Mouse (Mus musculus): Measurements from ENCODE around the gene 4933427D14Rik.

4933427D14Rik gene

DNA sequence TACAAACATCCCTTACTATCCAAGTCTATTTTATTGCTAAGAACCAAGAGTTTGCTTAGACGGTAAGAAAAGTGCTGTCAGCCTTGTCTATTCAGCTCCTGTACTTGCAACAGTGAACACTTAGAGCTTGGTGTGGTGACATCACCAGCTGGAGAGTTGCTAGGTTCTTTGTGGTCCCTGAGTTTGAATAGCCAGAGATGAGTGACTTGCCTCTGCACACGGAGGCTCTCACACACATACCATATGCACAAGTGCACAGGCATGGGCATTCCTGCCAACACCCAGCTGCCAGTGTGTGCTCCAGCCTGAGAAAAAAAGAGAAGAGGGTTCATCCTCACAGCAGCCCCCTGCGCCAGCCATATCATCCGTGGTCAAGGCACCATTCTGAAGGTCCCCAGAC, 83.7 kb downstream of the 4933427D14Rik start:
- no peaks in the 10 kb centered on the region for H3K36me3 ChIP-seq (ENCODE audit: insufficient read depth, low read length)
- TF ChIP-seq NANOG (IDR thresholded peaks at IDR 0.05; ENCODE audit: borderline replicate concordance, low read length): no peak
- no peak for TF ChIP-seq CTCF (conservative IDR thresholded peaks at IDR 0.05; ENCODE audit: low read length)
- no peak for TF ChIP-seq POU5F1 (IDR thresholded peaks at IDR 0.05; ENCODE audit: borderline replicate concordance, low read length)

GRCm38 (mm10) chr11:72120354-72120753, 86.9 kb downstream of the 4933427D14Rik start:
- Histone ChIP-seq H3K4me1 (replicated peaks; ENCODE audit: low read depth, low read length) (peaks cover 5% of the 10 kb centered on the region), H3K9me3 (ENCODE audit: low read length) (no peaks in the 10 kb centered on the region), H3K4me3 (replicated peaks; ENCODE audit: low read length) (no peak overlapping the region), H3K36me3 (ENCODE audit: insufficient read depth, low read length) (no peaks in the 10 kb centered on the region), H3K27me3 (ENCODE audit: insufficient read depth, low read length) (peaks cover 6% of the 10 kb centered on the region; the same call in 1 of the 2 replicates)
- TF ChIP-seq POU5F1 (IDR thresholded peaks at IDR 0.05; ENCODE audit: borderline replicate concordance, low read length) (no peak), CTCF (conservative IDR thresholded peaks at IDR 0.05; ENCODE audit: low read length) (no peak), NANOG (IDR thresholded peaks at IDR 0.05; ENCODE audit: borderline replicate concordance, low read length) (no peak)

More for the DNA sequence above, 83.7 kb downstream of the 4933427D14Rik start:
- Histone ChIP-seq H3K9me3 (ENCODE audit: low read length) (no peaks in the 10 kb centered on the region), H3K4me3 (replicated peaks; ENCODE audit: low read length) (no peak overlapping the region), H3K4me1 (replicated peaks; ENCODE audit: low read depth, low read length) (peaks cover 14% of the 10 kb centered on the region), H3K27me3 (ENCODE audit: insufficient read depth, low read length) (peaks cover 7% of the 10 kb centered on the region; the same call in 1 of the 2 replicates)

- no peaks in the 10 kb centered on the region for H3K9me3 ChIP-seq (ENCODE audit: low read length)
- H3K4me3 ChIP-seq (replicated peaks; ENCODE audit: low read length): no peak overlapping the region
- TF ChIP-seq NANOG (IDR thresholded peaks at IDR 0.05; ENCODE audit: borderline replicate concordance, low read length): no peak
- no peak for TF ChIP-seq CTCF (conservative IDR thresholded peaks at IDR 0.05; ENCODE audit: low read length)
- TF ChIP-seq POU5F1 (IDR thresholded peaks at IDR 0.05; ENCODE audit: borderline replicate concordance, low read length): no peak
- peaks cover 11% of the 10 kb centered on the region; the same call in 1 of the 2 replicates for H3K27me3 ChIP-seq (ENCODE audit: insufficient read depth, low read length)
- H3K4me1 ChIP-seq (replicated peaks; ENCODE audit: low read depth, low read length): peaks cover 5% of the 10 kb centered on the region
- H3K36me3 ChIP-seq (ENCODE audit: insufficient read depth, low read length): no peaks in the 10 kb centered on the region
Observed at GRCm38 (mm10) chr11:72118630-72119029, 88.6 kb downstream of the 4933427D14Rik start.

DNA sequence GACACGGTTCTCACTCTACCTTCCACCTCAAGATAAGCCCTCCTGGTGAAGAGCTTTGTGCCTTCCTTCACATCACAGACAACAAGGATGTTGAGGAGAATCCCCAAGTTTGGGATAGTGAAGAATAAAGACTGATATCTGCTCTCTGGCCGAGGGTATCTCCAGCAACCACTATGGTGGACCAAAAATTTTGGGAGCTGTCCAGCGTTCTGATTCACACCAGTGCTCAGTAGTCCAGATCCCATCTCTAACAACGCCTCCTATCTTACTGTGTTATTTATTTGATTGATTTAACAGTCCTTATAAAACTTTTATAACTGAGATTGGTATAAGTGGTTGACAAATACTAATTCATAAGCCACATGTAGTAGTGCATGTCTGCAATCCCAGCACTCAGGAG, 94.0 kb downstream of the 4933427D14Rik start:
- H3K9me3 ChIP-seq (ENCODE audit: low read length): no peaks in the 10 kb centered on the region

GRCm38 (mm10) chr11:72110726-72111125, 96.5 kb downstream of the 4933427D14Rik start:
- peaks cover 3% of the 10 kb centered on the region for H3K4me1 ChIP-seq (replicated peaks; ENCODE audit: low read depth, low read length)
- H3K27me3 ChIP-seq (ENCODE audit: insufficient read depth, low read length): peaks cover 13% of the 10 kb centered on the region; the same call in 1 of the 2 replicates
- H3K36me3 ChIP-seq (ENCODE audit: insufficient read depth, low read length): no peaks in the 10 kb centered on the region
- TF ChIP-seq CTCF (conservative IDR thresholded peaks at IDR 0.05; ENCODE audit: low read length) (no peak), NANOG (IDR thresholded peaks at IDR 0.05; ENCODE audit: borderline replicate concordance, low read length) (no peak), POU5F1 (IDR thresholded peaks at IDR 0.05; ENCODE audit: borderline replicate concordance, low read length) (no peak)
- no peaks in the 10 kb centered on the region for H3K9me3 ChIP-seq (ENCODE audit: low read length)
- no peak overlapping the region for H3K4me3 ChIP-seq (replicated peaks; ENCODE audit: low read length)

More for the DNA sequence above, 94.0 kb downstream of the 4933427D14Rik start:
- no peak overlapping the region for H3K4me3 ChIP-seq (replicated peaks; ENCODE audit: low read length)
- peaks cover 16% of the 10 kb centered on the region; the same call in 1 of the 2 replicates for H3K27me3 ChIP-seq (ENCODE audit: insufficient read depth, low read length)
- TF ChIP-seq NANOG (IDR thresholded peaks at IDR 0.05; ENCODE audit: borderline replicate concordance, low read length) (no peak), CTCF (conservative IDR thresholded peaks at IDR 0.05; ENCODE audit: low read length) (no peak), POU5F1 (IDR thresholded peaks at IDR 0.05; ENCODE audit: borderline replicate concordance, low read length) (no peak)
- no peaks in the 10 kb centered on the region for H3K36me3 ChIP-seq (ENCODE audit: insufficient read depth, low read length)
- peaks cover 3% of the 10 kb centered on the region for H3K4me1 ChIP-seq (replicated peaks; ENCODE audit: low read depth, low read length)

DNA sequence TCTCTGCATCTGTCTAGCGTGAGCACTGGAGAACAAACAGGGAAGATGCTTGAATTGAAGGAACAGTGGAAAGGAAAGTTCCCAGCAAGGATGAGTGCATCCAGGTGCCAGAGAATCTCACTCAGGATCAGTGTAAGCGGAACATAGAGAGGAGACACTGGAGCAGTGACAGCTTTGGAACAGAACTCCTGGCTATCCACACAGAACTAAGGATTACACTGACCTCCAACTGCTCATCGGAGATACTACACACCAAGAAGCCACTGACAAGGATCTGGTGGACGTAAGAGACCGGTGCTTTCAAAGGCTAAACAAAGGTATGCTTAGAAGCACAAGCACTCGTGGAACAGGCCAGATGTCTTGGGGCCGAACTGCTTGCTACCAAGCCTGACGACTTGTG, 103.0 kb downstream of the 4933427D14Rik start:
- Histone ChIP-seq H3K27me3 (ENCODE audit: insufficient read depth, low read length) (no peaks in the 10 kb centered on the region; the same call in 1 of the 2 replicates), H3K9me3 (ENCODE audit: low read length) (no peaks in the 10 kb centered on the region), H3K4me3 (replicated peaks; ENCODE audit: low read length) (no peak overlapping the region), H3K4me1 (replicated peaks; ENCODE audit: low read depth, low read length) (no peaks in the 10 kb centered on the region), H3K36me3 (ENCODE audit: insufficient read depth, low read length) (no peaks in the 10 kb centered on the region)
- TF ChIP-seq POU5F1 (IDR thresholded peaks at IDR 0.05; ENCODE audit: borderline replicate concordance, low read length) (no peak), NANOG (IDR thresholded peaks at IDR 0.05; ENCODE audit: borderline replicate concordance, low read length) (no peak), CTCF (conservative IDR thresholded peaks at IDR 0.05; ENCODE audit: low read length) (no peak)
